Mouse (Mus musculus) cerebellum, adult (tissue): ENCODE measurements around the gene Kmt2b.

Source experiments
- ATAC-seq: cut with Nextera tagmentation; 2 replicates; pipeline ENCODE4 v1.9.2; 2017; ENCODE audit warnings: mild to moderate bottlenecking, moderate library complexity, mixed read lengths; ENCODE audit not compliant: insufficient number of reproducible peaks, low FRiP score, low TSS enrichment

Gene Kmt2b

DNA sequence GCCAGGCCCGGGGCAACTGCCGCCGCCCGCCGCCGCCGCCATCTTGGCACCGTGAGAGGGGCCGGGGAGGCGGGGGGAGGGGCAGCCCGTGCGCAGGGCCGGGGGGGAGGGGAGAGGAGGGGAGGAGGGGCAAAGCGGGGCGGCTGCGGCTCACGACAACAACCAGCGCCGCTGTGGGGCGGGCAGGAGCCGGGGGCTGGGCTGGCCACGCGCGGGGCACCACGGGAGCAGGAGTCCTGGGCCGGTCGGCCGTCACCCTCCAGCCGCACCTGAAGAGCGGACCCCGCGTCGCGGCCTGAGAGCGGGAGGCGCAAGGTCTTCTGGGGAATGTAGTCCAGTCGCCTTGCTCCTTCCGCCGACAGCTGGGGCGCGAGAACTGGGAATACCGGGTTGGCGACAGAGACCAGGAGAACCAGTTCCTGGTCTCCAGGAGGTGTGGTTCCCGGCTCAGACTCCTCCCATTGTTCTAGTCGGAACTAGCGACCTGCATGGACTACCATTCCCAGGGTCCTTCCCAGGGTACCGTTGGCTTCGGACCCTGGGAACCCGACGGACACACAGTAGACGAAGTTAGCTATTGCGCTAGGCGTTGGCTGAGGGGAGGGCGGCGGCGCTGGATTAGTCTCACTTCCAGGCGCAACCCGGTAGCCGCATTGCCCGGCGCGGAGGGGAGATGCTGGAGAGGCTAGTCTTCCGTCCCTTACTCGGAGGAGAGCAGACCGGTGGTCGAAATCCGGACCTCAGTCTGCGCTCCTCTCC is at the start of gene Kmt2b:
Kmt2b (minus strand) TSS at position 51 of the 759 bp plus-strand sequence.
- peak; percentile 89 for ATAC-seq

DNA sequence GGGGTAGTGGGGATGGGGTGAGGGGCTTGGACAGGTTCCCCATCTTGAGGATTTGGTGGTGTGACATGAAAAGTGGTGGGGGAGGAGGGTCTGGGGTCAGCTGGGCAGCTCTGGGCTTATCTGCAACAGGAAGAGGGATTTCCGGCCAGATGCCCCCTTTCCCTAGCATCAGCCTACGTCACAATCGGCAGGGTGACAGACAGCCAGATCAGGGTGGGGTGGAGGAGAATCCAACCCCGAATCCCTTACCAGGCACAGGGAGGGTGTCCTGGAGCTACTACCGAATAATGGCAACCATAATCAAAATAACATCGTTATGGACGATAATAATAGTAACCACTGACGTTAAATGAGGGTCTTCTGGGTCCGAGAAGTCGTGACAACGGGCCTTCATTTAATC is 47.9 kb upstream of the Kmt2b start:
- ATAC-seq, result no peak

DNA sequence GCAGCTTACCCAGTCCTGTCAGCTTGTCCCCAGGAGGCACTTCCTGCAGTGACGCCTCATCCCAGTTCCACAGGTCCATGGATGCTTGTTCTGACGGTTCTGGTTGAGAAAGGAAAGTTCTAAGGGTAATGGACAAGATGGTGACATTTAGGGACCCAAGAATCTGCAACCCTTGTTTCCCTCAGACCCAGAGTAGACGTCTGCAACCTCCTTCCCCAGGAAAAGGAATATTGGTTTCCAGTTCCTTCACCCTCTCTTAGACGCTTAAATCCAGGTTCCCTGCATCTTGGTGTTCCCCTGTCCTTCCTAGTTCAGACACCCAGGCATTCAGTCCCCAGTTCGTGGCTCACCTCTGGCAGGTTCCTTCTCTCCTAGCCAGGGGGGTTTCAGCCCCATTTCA is 47.2 kb upstream of the Kmt2b start, which contains the start of gene Etv2:
Etv2 (minus strand) TSS at position 101 of the 400 bp plus-strand sequence.
- ATAC-seq, result no peak

DNA sequence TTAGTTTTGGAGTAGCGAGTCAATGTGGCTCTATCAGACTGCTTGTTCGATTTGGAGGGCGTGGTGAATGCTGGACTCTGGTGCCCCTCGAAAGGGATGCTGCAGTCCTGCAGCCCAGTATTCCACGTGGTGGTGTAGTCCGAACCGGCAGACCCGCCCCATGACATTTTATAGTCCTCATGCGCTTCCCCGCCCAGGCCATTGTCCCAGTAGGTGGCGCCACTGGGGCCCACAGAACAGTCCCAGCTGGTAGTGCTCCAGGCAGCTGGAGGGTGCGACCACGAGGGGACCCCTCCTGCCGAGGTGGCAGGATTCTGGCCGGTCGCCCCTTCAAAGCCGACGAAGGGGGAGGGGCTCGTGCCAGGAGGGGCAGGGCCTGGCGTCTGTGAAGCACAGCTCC is 46.1 kb upstream of the Kmt2b start:
- ATAC-seq, result no peak

DNA sequence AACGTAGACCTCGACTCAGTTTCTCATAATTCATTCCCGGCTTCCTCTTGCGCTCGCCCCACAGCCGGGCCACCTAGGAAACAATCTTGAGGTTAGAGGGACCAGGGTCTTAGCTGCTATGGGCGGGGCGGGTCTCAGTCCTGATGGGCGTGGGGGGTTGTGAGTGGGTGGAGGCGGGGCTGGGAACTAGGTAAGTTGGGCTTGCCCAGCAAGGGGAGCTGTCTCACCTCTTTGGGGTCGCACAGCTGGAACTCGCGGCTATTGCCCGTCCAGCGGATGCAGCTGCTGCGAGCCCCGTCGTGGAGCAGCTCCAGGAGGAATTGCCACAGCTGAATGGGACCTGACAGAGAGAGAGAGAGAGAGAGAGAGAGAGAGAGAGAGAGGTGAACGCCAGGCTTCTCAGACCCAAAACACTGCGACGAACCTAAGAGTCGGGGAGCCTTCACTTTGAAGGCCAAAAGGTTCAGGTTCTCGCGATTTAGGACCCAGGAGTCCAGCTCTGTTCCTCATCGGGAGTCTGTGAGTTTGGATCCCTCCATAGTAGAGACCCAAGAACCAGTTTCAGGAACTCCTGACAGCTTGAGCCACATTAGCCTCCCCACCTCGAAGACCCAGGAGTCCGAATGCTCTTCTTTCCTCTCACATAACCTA is 45.4 kb upstream of the Kmt2b start:
- no peak for ATAC-seq

DNA sequence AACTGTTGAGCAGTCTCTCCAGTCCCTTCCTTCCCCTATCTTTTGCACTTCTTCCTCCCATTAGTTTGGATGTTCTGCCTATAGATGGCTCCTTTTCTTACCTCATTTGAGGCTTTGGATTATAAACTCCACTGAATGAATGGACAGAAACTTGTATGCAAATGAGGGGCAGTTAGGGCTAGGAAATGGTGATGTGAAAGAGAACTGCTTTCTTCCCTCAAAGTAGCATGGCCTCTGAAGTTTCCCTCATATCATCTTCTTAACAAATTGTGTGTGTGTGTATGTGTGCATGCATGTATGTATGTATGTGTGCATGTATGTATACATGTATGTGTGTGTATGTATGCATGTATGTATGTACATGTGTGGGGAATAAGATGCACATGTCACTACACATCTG is 40.5 kb upstream of the Kmt2b start:
- ATAC-seq, result no peak

DNA sequence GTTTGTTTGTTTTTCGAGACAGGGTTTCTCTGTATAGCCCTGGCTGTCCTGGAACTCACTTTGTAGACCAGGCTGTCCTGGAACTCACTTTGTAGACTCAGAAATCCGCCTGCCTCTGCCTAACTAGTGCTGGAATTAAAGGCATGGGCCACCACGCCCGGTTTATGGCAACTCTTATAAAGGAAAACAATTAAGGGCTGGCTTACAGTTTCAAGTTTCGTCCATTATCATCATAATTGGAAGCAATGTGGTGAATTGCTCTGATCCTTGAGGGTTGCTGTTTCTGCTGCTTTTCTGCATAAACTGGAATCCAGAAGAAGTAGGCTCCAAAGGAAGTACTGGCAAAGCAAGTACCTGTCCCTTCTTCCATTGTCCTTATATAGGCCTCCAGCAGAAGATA is 38.1 kb upstream of the Kmt2b start:
- no peak for ATAC-seq

DNA sequence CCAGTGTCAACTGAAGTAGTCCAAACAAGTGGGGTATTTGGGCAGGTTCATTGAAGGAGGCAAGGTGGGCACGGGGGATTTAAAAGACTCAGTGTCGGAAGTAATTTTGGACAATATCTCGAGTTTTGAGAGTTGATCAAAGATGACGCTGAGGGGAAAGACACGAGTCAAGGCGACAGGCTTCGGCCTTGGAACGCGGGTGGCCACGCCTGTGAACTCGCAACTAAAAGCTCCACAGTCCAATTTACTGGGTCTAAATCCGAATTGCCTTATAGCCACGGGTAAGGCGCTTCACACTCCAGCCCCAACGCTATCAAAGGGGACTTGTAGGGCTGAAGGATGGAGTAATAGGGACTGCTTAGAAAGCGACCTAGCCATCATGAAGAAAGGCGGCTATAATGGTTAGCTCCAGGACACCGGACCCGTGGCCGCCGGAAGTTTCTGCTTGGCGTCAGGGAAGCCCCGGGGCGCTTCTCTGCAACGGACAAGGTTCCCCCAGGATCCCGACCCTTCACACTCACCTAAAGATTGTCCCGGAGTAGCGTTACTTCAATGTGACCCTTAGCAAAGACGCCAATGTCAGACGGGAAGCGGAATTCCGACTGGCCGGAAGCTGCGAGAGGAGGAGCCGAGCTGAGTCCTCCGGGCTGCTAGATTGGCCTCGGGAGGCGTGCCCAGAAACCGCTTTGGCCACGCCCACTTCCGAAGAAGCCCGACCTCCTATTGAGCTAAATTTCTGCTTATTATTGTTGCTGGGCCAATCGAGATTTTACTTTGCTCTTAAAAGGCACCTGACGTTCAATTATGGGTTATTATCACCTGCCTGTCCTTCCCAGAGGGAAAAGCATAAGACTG is 37.2 kb upstream of the Kmt2b start, which contains the start of gene Cox6b1:
Cox6b1 (minus strand) TSS at position 622 of the 855 bp plus-strand sequence.
- ATAC-seq, result peak; percentile 90

DNA sequence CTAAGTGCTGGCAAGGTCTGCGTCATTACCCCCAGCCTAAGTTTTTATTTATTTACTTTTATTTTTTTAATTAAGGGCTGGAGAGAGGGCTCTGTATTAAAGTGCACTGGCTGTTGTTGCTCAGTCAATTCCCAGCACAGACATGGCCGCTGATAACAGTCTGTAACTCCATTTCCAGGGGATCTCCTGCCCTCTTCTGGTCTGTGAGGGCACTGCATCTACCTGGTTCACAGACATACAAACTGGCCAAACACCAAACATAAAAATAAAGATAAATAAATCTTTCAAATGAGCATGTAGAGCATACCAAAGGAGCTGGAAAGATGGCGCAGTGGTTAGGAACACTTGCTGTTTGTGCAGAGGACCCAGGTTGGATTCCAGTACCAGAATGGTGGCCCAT is 30.7 kb upstream of the Kmt2b start:
- no peak for ATAC-seq

DNA sequence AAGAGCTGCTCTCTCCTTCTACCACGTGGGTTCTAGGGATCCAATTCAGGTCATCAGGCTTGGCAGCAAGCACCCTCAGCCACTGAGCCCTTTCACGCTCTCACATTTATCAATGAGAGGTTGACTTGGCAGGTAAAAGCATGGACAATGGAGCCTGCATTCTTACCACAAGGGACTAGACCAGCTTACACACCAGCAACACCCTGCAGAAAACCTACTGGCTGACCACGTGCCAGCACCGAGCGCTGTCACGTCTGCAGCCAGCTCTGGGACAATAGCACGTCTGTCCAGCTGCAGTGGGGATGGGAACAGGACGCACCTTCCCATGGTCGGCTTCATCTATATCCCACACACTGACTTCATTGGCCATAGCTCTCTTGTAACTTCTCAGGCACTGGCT is 30.1 kb upstream of the Kmt2b start:
- no peak for ATAC-seq

DNA sequence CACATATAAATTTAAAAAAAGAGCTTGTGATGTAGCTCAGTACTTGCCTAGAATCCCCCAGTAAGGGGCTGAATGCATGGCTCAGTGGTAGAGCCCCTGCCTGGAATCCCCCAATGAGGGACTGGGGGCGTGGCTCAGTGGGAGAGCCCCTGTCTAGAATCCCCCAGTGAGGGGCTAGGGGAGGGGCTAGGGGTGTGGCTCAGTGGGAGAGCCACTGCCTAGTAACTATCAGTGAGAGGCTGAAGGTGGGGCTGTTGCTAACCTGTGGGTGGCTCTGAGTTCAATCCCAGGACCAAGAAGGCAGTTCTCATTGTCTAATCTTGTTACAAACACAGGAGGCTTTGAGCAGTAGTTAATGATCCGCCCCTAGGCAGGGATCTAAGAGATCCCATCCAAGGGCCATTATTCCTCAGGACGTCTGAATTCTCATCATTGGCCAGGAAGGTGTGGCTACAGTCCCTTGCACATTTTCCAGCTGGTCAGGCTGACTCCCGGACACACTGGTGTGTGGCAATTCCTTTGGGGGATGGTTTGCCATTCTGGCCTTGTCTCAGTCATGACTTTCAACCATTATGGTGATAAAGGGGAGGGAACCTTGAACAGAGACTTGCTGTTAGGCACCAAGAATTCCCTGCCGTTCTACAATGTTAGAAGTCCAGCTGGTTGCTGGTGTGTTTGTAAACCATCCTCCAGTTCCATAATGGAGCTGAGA is 26.7 kb upstream of the Kmt2b start:
- no peak for ATAC-seq

DNA sequence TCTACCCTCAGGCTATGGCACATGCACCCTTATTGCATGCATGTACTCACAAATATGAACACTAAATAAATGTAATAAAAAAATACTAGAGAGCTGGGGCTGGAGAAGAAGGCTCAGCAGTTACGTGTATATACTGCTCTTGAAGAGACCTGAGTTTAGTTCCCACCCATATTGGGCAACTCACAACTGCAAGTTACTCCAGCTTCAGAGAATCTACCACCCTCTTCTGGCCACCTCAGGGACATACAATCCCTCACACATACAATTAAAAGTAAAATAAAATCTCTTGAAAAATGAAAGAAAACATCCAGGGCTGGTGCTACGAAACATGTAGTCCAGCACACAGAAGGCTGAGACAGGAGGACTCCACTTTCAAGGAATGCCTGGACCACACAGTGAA is 25.9 kb upstream of the Kmt2b start:
- ATAC-seq, result no peak

DNA sequence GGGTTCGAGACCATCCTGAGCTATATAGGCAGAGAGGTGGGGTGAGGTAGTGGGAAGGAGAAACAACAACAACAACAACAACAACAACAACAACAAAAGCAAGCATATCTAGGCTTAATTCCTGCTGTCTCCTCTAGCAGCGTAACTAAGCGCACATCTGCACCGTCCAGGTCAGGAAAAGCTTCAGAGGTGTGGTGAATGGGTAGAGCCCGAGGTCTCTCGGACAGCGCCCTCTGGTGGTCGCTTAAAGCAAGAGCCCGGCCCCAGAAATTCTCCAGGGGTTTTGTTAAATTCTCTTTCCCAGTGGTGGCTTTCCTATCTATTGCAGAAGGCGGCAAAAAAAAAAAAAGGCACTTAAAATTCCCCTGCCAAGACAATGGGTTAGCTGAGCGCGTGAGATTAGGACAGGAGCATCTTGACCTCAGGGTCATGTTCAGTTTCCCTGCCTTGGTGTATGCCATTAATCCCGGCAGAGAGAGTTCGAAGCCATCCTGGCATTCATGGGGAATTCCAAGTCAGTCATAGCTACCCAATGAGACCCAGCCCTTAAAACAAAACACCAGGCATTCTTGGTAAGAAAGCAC is 25.1 kb upstream of the Kmt2b start:
- ATAC-seq, result no peak

DNA sequence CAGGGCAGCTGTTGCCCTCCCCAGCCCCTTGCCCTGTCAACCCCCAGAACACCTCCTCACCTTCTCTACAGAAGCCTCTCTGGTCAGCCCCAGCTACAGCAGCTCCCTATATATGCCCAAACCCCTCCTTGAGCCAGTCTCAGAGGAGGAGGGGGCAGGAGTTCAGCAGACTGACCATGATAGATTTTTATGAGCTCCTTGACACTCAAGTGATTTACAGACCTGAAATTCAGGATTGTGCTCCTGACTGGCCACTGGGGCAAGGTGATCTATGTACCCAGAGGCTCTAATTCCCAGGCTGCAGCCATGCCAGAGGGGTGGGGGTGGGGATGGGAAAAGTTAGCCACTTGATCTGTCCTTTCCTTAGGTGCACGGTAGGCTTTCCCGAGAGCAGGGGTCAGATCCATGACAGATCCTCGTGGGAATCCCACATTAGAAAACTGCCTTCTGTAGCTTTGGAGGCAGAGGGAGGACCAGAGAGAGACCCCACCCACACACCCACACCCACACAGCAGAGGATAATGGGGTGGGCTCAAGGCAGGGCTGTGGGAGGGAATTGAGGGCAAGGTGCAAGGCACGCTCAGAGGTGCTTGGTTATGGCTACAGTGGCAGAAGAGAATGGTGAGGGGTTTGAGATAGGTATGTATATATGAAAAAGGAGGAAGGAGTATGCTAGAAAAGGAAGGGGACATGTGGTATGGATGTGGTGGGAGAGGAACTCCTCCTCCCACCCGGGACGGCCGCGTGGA is 24.3 kb upstream of the Kmt2b start, which contains the start of gene Upk1a:
Upk1a (minus strand) TSS at position 194 of the 749 bp plus-strand sequence.
- ATAC-seq, result no peak

DNA sequence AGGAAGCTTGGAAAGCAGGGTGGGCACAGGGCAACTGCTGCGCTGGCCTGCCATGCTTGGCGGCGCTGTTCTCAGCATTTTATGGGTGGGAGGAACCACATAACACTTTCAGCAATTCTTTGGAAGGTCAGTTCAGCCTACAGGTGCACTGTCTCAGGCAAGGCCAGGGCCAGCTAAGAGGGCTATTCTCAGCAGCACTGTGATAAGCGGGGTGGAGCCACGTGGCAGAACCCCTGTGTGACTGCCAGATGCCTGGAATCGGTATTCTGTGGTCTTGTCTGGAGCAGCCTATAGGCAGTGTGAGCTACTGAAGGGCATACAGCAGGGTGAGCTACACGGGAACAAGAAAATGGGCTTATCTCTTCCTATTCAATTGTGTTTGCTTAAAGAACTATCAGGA is 21.5 kb upstream of the Kmt2b start:
- no peak for ATAC-seq

DNA sequence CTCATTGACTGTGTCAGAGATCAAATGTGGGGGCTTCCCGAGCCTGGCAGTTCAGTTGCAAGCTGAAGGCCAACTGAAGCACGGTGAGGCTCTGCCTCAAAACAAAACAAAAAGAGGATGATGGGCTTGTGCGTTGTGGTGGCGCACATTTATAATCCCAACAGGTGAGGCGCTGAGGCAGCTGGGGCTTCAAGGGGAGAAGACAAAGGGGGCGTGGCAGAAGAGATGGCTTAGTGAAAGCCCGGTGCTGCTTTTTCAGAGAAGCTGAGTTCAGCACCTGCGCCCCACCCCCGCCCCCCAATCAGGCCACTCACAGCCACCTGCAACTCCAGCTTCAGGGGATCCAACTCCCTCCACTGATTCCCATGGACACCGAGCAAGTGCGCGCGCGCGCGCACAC is 19.9 kb upstream of the Kmt2b start:
- ATAC-seq, result no peak

DNA sequence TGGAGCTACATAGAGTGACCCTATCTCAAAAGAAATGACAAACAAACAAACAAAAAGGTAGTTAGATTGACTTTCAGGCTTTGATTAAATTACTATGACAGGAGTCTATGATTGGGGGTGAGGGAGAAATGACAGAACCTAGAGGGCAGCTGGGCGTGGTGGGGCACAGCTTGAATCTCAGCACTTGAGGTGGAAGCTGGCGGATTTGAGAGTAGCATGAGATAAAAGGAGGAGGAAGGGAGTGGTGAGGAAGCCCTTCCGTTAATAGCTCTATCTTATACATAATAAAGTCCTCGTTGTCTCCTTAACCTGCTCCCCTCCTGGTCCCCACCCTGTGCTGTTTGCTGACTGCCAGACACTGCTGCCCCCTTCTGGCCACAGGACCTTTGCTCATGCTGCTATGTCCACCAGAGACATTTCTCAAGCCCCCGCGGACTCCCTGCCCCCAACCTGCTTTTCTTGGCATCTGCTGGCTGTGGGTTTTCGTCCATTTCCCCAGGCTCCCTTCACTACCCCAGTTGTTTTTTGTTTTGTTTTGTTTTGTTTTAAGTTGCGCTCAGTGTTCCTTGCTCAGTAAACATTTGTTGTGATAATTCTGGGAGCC is 19.3 kb upstream of the Kmt2b start:
- no peak for ATAC-seq

DNA sequence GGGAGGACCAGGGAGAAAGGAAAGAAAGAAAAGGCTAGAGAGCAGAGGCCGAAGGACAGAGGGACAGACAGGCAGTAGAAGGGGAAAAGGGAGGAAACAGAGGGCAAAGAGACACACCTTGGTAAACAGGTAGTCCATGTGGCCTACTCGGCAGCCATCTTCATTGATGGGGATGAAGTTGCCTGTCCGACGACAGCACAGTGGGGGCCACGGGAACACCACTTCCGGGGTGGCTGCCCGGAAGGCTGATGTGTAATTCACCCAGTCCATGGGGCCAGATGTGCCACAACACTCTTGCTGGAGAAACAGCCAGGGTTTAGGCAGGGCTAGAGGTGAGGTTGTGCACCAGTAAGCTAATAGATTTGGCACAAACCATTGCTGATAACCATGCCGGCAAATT is 16.4 kb upstream of the Kmt2b start:
- no peak for ATAC-seq

DNA sequence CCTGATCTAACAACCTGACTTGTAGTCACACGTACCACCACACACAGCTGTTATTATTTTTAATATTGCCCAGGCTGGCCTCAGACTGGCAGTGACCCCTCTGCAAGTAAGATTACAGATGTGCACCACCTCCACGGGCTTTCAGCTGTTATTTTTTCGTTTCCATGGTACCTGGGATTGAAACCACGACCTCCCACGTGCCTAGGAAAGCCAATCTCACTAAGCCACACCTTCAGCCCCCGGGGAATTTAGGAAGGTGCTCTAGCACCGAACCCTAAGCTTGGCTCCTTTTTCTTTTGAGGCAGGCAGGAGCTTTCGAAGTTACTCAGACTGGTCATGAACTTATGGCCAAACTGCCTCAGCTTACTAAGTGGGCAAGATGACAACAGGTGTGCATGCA is 15.9 kb upstream of the Kmt2b start:
- no peak for ATAC-seq
